Mouse (Mus musculus) olfactory bulb, adult 2 months (tissue): ENCODE data around the gene Ginm1.

Source experiments
- CTCF ChIP-seq: fragments of 200-500 bp; IDR thresholded peaks from 2 replicates; pipeline ENCODE4 v1.5.1; 2012; ENCODE audit warnings: low read depth, mild to moderate bottlenecking, low read length, moderate library complexity; ENCODE audit not compliant: insufficient read depth
- POLR2A ChIP-seq: fragments of 200-500 bp; IDR thresholded peaks from 2 replicates; pipeline ENCODE4 v1.6.1; 2012; ENCODE audit warnings: mild to moderate bottlenecking, low read depth, low read length, moderate library complexity; ENCODE audit not compliant: insufficient read depth

- TF ChIP-seq POLR2A: no peak
- TF ChIP-seq CTCF: no peak
Observed at GRCm38 (mm10) chr10:7826106-7826505, 33.5 kb upstream of the Ginm1 start.
